Mouse (Mus musculus) bone marrow macrophage, adult 2 months (primary cell): ENCODE measurements around the gene Fam76a. TPM values are rescaled to one million over a fixed set of nuclear protein-coding genes. Genes with fewer than 3 reads are reported as not detected.

ENCODE experiments used
- H3K27ac ChIP-seq: 2 replicates; pipeline ENCODE4 v1.5.1; 2012; ENCODE audit warnings: low read depth, low read length; ENCODE audit not compliant: insufficient read depth
- H3K4me1 ChIP-seq: 2 replicates; pipeline ENCODE4 v1.6.1; 2012; ENCODE audit warnings: low read length; ENCODE audit not compliant: control insufficient read depth, insufficient read depth
- H3K4me3 ChIP-seq: 2 replicates; pipeline ENCODE4 v1.5.1; 2012; ENCODE audit warnings: mild to moderate bottlenecking, low read length, moderate library complexity; ENCODE audit not compliant: insufficient read depth
- CTCF ChIP-seq: IDR thresholded peaks from 2 replicates; pipeline ENCODE4 v1.5.1; 2012; ENCODE audit warnings: low read depth, mild to moderate bottlenecking, low read length, moderate library complexity
- POLR2A ChIP-seq: IDR thresholded peaks from 2 replicates; pipeline ENCODE4 v1.6.1; 2012; ENCODE audit warnings: mild to moderate bottlenecking, low read depth, low read length, borderline replicate concordance
- polyA plus RNA-seq: library from polyadenylated mRNA; stranded (reverse); fragments of >200 nt; gene quantifications from 2 replicates; pipeline ENCODE4 v1.2.4, GENCODE M21; 2012; ENCODE audit not compliant: missing spikeins, insufficient read depth, insufficient read length

Gene Fam76a
- polyA plus RNA-seq, 1 experiment = 37.6 TPM

DNA sequence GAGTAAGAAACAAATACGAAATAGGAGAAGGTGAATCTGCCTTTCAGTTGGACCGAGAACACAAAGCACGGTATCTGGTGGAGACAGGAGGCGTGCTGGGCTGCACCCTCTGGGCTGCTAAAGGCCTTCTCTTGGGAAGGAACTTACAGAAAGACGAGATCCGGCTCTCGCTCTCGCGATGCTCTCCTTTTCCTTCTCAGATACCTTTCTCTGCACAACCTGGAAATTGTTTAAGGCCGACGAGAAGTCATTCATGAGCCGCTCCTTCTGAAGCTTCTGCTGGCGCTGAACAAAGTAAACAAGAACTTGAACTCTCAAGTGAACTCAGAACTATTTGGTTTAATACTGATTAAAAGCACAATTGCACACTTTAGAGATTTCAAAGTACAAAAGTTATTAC is 59.3 kb downstream of the Fam76a start:
- TF ChIP-seq CTCF (no peak), POLR2A (no peak)
- no peak overlapping the region for H3K4me3 ChIP-seq
- peaks cover 11% of the 10 kb centered on the region for H3K4me1 ChIP-seq
- no peak overlapping the region for H3K27ac ChIP-seq

GRCm38 (mm10) chr4:132860880-132861279 is 61.5 kb downstream of the Fam76a start:
- TF ChIP-seq CTCF (no peak), POLR2A (no peak)
- Histone ChIP-seq H3K4me3 (no peak overlapping the region), H3K4me1 (peaks cover 9% of the 10 kb centered on the region), H3K27ac (no peak overlapping the region)

Other genes starting within 250 kb of the Fam76a start
- gene Xkr8, start 190.0 kb downstream of the Fam76a start, polyA plus RNA-seq = 2.4 and 2.7 TPM in 2 replicates
- gene Smpdl3b, start 165.3 kb downstream of the Fam76a start, polyA plus RNA-seq = 8.8 and 9.1 TPM in 2 replicates
- 18.4 and 21.8 TPM in 2 replicates for gene Rpa2, start 154.2 kb downstream of the Fam76a start, polyA plus RNA-seq
- gene Themis2, start 126.2 kb downstream of the Fam76a start, polyA plus RNA-seq = 132 and 141 TPM in 2 replicates
- gene Ppp1r8, start 79.4 kb downstream of the Fam76a start, polyA plus RNA-seq = 24.3 and 28.5 TPM in 2 replicates
- 78.3 and 87.6 TPM in 2 replicates for gene Stx12, start 38.0 kb downstream of the Fam76a start, polyA plus RNA-seq
- 24.3 and 26.0 TPM in 2 replicates for gene Fgr, start 51.5 kb upstream of the Fam76a start, polyA plus RNA-seq
- 5.5 and 8.7 TPM in 2 replicates for gene Ahdc1, start 88.7 kb upstream of the Fam76a start, polyA plus RNA-seq
- 133 and 150 TPM in 2 replicates for gene Wasf2, start 207.9 kb upstream of the Fam76a start, polyA plus RNA-seq